Mouse (Mus musculus): ENCODE measurements at regions not wholly inside any gene's neighbourhood (a gene's known extent, or its start where the extent isn't known, plus 50 kb on each side); places are given as distances from the start of the nearest gene placed in this dataset.
A peak's percentile ranks its signal among the peaks of the same experiment; 100 is the strongest.

- DNase-seq (ENCODE audit: low spot score) = no peak
These were observed 466.0 kb downstream of the Efna5 start for GRCm38 (mm10) chr17:62415152-62415551.

GRCm38 (mm10) chr17:62412666-62413180 lies 468.4 kb downstream of the Efna5 start:
- DNase-seq (ENCODE audit: low spot score) = no peak

GRCm38 (mm10) chr17:62403739-62404138 lies 477.4 kb downstream of the Efna5 start:
- DNase-seq (ENCODE audit: low spot score) = no peak

GRCm38 (mm10) chr17:62393355-62394006 lies 487.6 kb downstream of the Efna5 start:
- no peak for DNase-seq (ENCODE audit: low spot score)

GRCm38 (mm10) chr17:62384053-62384452 lies 497.1 kb downstream of the Efna5 start:
- DNase-seq (ENCODE audit: low spot score) = no peak

GRCm38 (mm10) chr17:62378868-62379417 lies 502.2 kb downstream of the Efna5 start:
- DNase-seq (ENCODE audit: low spot score) = no peak

- DNase-seq (ENCODE audit: low spot score) = no peak
These were observed 512.0 kb downstream of the Efna5 start for GRCm38 (mm10) chr17:62369100-62369499.

GRCm38 (mm10) chr17:62367937-62368336 lies 513.2 kb downstream of the Efna5 start:
- DNase-seq (ENCODE audit: low spot score) = no peak

- DNase-seq (ENCODE audit: low spot score) = no peak
These were observed 522.8 kb downstream of the Efna5 start for GRCm38 (mm10) chr17:62358323-62358722.

- DNase-seq (ENCODE audit: low spot score) = no peak
These were observed 543.1 kb downstream of the Efna5 start for GRCm38 (mm10) chr17:62337890-62338557.

GRCm38 (mm10) chr17:62330226-62330625 lies 550.9 kb downstream of the Efna5 start:
- DNase-seq (ENCODE audit: low spot score) = no peak

GRCm38 (mm10) chr17:62326844-62327243 lies 554.3 kb downstream of the Efna5 start:
- DNase-seq (ENCODE audit: low spot score) = no peak

GRCm38 (mm10) chr17:62319033-62319432 lies 562.1 kb downstream of the Efna5 start:
- no peak for DNase-seq (ENCODE audit: low spot score)

- DNase-seq (ENCODE audit: low spot score) = peak; percentile 1
These were observed 571.1 kb downstream of the Efna5 start for GRCm38 (mm10) chr17:62310059-62310458.

- no peak for DNase-seq (ENCODE audit: low spot score)
These were observed 574.0 kb downstream of the Efna5 start for GRCm38 (mm10) chr17:62307111-62307510.

- no peak for DNase-seq (ENCODE audit: low spot score)
These were observed 574.6 kb downstream of the Efna5 start for GRCm38 (mm10) chr17:62306524-62306923.

GRCm38 (mm10) chr17:62305140-62305539 lies 576.0 kb downstream of the Efna5 start:
- no peak for DNase-seq (ENCODE audit: low spot score)

- DNase-seq (ENCODE audit: low spot score) = no peak
These were observed 577.0 kb downstream of the Efna5 start for GRCm38 (mm10) chr17:62304073-62304472.

- DNase-seq (ENCODE audit: low spot score) = no peak
These were observed 581.2 kb downstream of the Efna5 start for GRCm38 (mm10) chr17:62299875-62300274.

GRCm38 (mm10) chr17:62297393-62298060 lies 583.6 kb downstream of the Efna5 start:
- no peak for DNase-seq (ENCODE audit: low spot score)

GRCm38 (mm10) chr17:62295412-62295811 lies 585.7 kb downstream of the Efna5 start:
- DNase-seq (ENCODE audit: low spot score) = no peak

- no peak for DNase-seq (ENCODE audit: low spot score)
These were observed 588.4 kb downstream of the Efna5 start for GRCm38 (mm10) chr17:62292703-62293102.

- no peak for DNase-seq (ENCODE audit: low spot score)
These were observed 593.5 kb downstream of the Efna5 start for GRCm38 (mm10) chr17:62287666-62288065.

Data from c-Kit-positive CD71-positive TER-119-positive erythroid progenitor cells, embryonic 14.5 days (primary cell).